Comparison of ENCODE assay signal across 41 mouse cellular contexts in the genomic region with DNA sequence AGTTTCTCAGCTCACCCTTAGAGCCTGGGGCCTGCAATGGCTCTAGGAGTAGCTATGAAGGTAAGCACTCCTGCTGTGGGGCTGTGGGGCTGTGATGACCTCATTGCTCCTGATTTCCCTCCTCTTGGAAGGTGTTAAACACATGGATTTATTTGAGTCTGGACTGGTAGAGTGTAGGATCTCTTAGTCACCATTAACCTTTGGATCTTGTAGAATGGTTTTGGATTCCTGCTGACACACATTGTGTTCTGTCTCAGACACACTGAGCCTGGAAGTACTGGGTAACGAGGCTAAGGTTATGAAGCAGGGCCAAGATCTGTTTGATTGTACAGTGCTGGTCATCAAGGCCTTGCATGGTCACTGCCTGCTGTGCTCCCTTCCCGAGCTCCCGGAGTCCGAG. TPM values are rescaled to one million over a fixed set of nuclear protein-coding genes. Genes with fewer than 3 reads are reported as not detected.
"Had no signal": no experiment of that assay in that cellular context is flagged by ENCODE, and none has a peak within 500 bp of the region (broad histone marks: within the 10 kb centered on the region; RNA-seq: fewer than 3 reads in every experiment).

No protein-coding gene starts in this region.

- H3K4me1 ChIP-seq: heart, embryonic 10.5 days; hindbrain, embryonic 13.5 days; hindbrain, embryonic 15.5 days; kidney, embryonic 15.5 days; limb, embryonic 13.5 days; limb, embryonic 15.5 days had no signal

- H3K4me3 ChIP-seq: gastrocnemius, adult 2 months; heart, embryonic 10.5 days; heart, embryonic 12.5 days; hindbrain, embryonic 13.5 days; hindbrain, embryonic 15.5 days; kidney, embryonic 15.5 days; limb, embryonic 13.5 days; limb, embryonic 15.5 days had no signal

- DNase-seq: forebrain, postnatal 0 days; gastrocnemius, adult 2 months; gastrocnemius, postnatal 10 days; gastrocnemius, postnatal 25 days; heart, adult 18-20 months; heart, postnatal 10 days; heart, postnatal 36 days; kidney, adult 18-20 months; kidney, adult 8-10 months; kidney, postnatal 14 days; kidney, postnatal 36 days; layer of hippocampus, adult 9-11 months; layer of hippocampus, postnatal 36 days; left cerebral cortex, postnatal 4 days had no signal

- H3K27me3 ChIP-seq: heart, embryonic 12.5 days; hindbrain, embryonic 13.5 days; hindbrain, embryonic 15.5 days; kidney, embryonic 15.5 days; limb, embryonic 13.5 days; limb, embryonic 15.5 days had no signal

- H3K27ac ChIP-seq: gastrocnemius, adult 2 months; heart, embryonic 10.5 days; hindbrain, embryonic 13.5 days; hindbrain, embryonic 15.5 days; hindbrain, postnatal 0 days; kidney, embryonic 15.5 days; kidney, postnatal 0 days; limb, embryonic 13.5 days; limb, embryonic 15.5 days had no signal

- ATAC-seq: forebrain, postnatal 0 days; hindbrain, postnatal 0 days had no signal

- H3K9me3 ChIP-seq: heart, embryonic 10.5 days; heart, embryonic 12.5 days; hindbrain, embryonic 13.5 days; hindbrain, embryonic 15.5 days; kidney, embryonic 15.5 days; limb, embryonic 13.5 days; limb, embryonic 15.5 days had no signal

- H3K9ac ChIP-seq: forebrain, postnatal 0 days; heart, embryonic 12.5 days; hindbrain, embryonic 13.5 days; hindbrain, embryonic 15.5 days; kidney, embryonic 15.5 days; limb, embryonic 13.5 days; limb, embryonic 15.5 days had no signal

- H3K4me2 ChIP-seq: heart, embryonic 12.5 days; hindbrain, embryonic 13.5 days; hindbrain, embryonic 15.5 days; kidney, embryonic 15.5 days; limb, embryonic 13.5 days; limb, embryonic 15.5 days; liver, embryonic 11.5 days had no signal

RNA-seq across cellular contexts. Expression of gene Ccdc36, which starts 49.0 kb away (rescaled TPM):
- total RNA-seq: gastrocnemius, adult 2 months; gastrocnemius, postnatal 25 days; heart, adult 18-20 months; heart, adult 8-10 months; heart, postnatal 10 days; heart, postnatal 36 days; layer of hippocampus, adult 18-20 months had no signal
- polyA plus RNA-seq: large intestine, adult 2 months had no signal

RNA-seq across cellular contexts. Expression of gene BC048562, which starts 57.0 kb away (rescaled TPM):
- total RNA-seq: forebrain, postnatal 0 days; gastrocnemius, adult 2 months; gastrocnemius, postnatal 10 days; gastrocnemius, postnatal 25 days; gastrocnemius, postnatal 4 days; granulocyte monocyte progenitor cell, adult 5-6 weeks; heart, adult 18-20 months; heart, adult 8-10 months; heart, postnatal 10 days; heart, postnatal 36 days; hematopoietic stem cell, adult 5-6 weeks; hindbrain, postnatal 0 days; layer of hippocampus, adult 18-20 months; layer of hippocampus, adult 8-10 months; layer of hippocampus, postnatal 14 days; layer of hippocampus, postnatal 36 days; left cerebral cortex, adult 18-20 months; left cerebral cortex, adult 8-10 months; left cerebral cortex, postnatal 10 days; left cerebral cortex, postnatal 25 days; left cerebral cortex, postnatal 4 days had no signal
- polyA plus RNA-seq: forebrain, postnatal 0 days; heart, embryonic 10.5 days; heart, embryonic 12.5 days; heart, embryonic 14.5 days; heart, embryonic 16.5 days; hindbrain, embryonic 11.5 days; hindbrain, embryonic 13.5 days; hindbrain, embryonic 15.5 days; hindbrain, postnatal 0 days; intestine, embryonic 14.5 days; kidney, embryonic 15.5 days; kidney, postnatal 0 days; large intestine, adult 2 months; limb, embryonic 11.5 days; limb, embryonic 13.5 days; limb, embryonic 15.5 days; liver, embryonic 11.5 days had no signal
